Mouse (Mus musculus) urinary bladder, postnatal 25 days (tissue): ENCODE data around the gene Selenof.

Source experiments
- DNase-seq: peaks from one replicate; pipeline ENCODE4 v3.0.0; 2022; ENCODE audit warnings: low spot score

Selenof gene

GRCm38 (mm10) chr3:144642141-144642540, 72.0 kb downstream of the Selenof start:
- no peak for DNase-seq

- DNase-seq, result peak; percentile 33
These were observed 73.3 kb downstream of the Selenof start for GRCm38 (mm10) chr3:144643301-144643871.

DNA sequence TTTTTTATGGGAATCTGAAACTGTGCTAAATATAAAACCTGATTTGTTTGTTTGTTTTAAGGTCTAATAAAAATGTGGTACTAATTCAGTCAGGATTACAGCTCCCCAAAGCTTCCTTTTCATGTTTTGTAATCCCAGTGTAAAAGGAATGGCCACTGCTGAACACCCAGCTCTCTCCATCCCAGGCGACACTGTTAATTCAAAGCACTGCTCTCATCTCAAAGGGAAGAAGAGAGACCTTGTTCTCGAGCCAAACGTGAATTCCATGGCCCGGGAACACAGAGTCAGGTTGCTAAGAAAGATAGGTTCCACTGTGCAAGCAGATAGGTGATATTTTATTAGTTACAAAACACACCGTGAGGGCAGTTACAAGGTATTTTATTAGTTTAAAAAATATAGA, 74.1 kb downstream of the Selenof start:
- DNase-seq, result no peak
